Mouse (Mus musculus): ENCODE measurements around the gene Eif3m.

DNA sequence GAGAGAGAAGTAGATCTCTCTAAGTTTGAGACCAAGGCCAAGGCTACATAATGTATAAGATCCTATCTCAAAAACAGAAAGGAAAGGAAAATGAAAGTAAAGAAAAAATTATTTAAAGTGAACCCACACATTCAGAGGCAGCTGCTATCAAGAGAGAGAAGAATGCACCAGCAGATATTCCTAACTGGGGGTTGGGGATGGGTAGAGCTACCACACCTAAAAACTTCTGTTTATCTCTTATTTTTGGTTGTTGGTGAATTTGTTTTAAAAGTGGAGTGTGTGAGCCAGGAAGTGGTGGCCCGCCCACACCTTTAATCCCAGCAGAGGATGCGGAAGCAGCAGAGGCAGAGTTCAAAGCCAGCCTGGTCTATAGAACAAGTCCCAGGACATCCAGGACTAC, 5.0 kb upstream of the Eif3m start:
- TF ChIP-seq CTCF (IDR thresholded peaks at IDR 0.05; ENCODE audit: borderline replicate concordance, control insufficient read depth, extremely low read depth, insufficient read depth, low read length, poor library complexity) = no peak
- TF ChIP-seq POLR2A (IDR thresholded peaks at IDR 0.05; ENCODE audit: control insufficient read depth, extremely low read depth, insufficient read depth, low read length, poor library complexity) = no peak

Measured in thymus, adult 2 months (tissue).